Mouse (Mus musculus) small intestine, adult 2 months (tissue): Measurements from ENCODE around the gene Ppat.

Source experiments
- CTCF ChIP-seq: fragments of 200-500 bp; IDR thresholded peaks from 2 replicates; pipeline ENCODE4 v1.5.1; 2012; ENCODE audit warnings: low read depth, mild to moderate bottlenecking, control low read depth, inconsistent platforms, low read length, moderate library complexity, mixed read lengths; ENCODE audit not compliant: insufficient replicate concordance, insufficient read length; ENCODE audit errors: extremely low read depth
- POLR2A ChIP-seq: fragments of 200-500 bp; IDR thresholded peaks from 2 replicates; pipeline ENCODE4 v1.6.1; 2012; ENCODE audit warnings: low read depth, mild to moderate bottlenecking, control low read depth, inconsistent platforms, low read length, moderate library complexity

- TF ChIP-seq CTCF (no peak), POLR2A (no peak)
These were observed 81.8 kb downstream of the Ppat start for GRCm38 (mm10) chr5:76869553-76869952.
